Mouse (Mus musculus) cerebellum, adult 2 months (tissue): ENCODE measurements around the gene Vmn1r192.

Source experiments
- CTCF ChIP-seq: fragments of 200-500 bp; IDR thresholded peaks from 2 replicates; pipeline ENCODE4 v1.5.1; 2011; ENCODE audit warnings: low read depth, mild to moderate bottlenecking, control low read depth, low read length, moderate library complexity, borderline replicate concordance; ENCODE audit not compliant: insufficient read depth
- POLR2A ChIP-seq: fragments of 200-500 bp; IDR thresholded peaks from 2 replicates; pipeline ENCODE4 v1.6.1; 2011; ENCODE audit warnings: low read length, control low read depth, borderline replicate concordance; ENCODE audit not compliant: insufficient read depth

GRCm38 (mm10) chr13:22191041-22191440, at the start of gene Vmn1r192:
- TF ChIP-seq POLR2A (no peak), CTCF (no peak)
